Mouse (Mus musculus): Measurements from ENCODE around the gene Cyp1a2.

Cyp1a2 gene

GRCm38 (mm10) chr9:57644944-57645893, 38.3 kb downstream of the Cyp1a2 start:
- DNase-seq, result peak; percentile 91

GRCm38 (mm10) chr9:57644442-57644943, 39.0 kb downstream of the Cyp1a2 start:
- no peak for DNase-seq

GRCm38 (mm10) chr9:57643856-57644180, 39.7 kb downstream of the Cyp1a2 start:
- DNase-seq, result no peak

GRCm38 (mm10) chr9:57643169-57643855, 40.2 kb downstream of the Cyp1a2 start:
- DNase-seq, result no peak

- DNase-seq, result no peak
Observed at GRCm38 (mm10) chr9:57641775-57642550, 41.5 kb downstream of the Cyp1a2 start.

- DNase-seq, result no peak
Observed at GRCm38 (mm10) chr9:57641022-57641421, 42.5 kb downstream of the Cyp1a2 start.

- no peak for DNase-seq
Observed at GRCm38 (mm10) chr9:57640384-57640783, 43.1 kb downstream of the Cyp1a2 start.

- no peak for DNase-seq
Observed at GRCm38 (mm10) chr9:57639661-57640328, 43.7 kb downstream of the Cyp1a2 start.

GRCm38 (mm10) chr9:57638651-57639459, 44.6 kb downstream of the Cyp1a2 start:
- no peak for DNase-seq

- DNase-seq, result no peak
Observed at GRCm38 (mm10) chr9:57637741-57638322, 45.7 kb downstream of the Cyp1a2 start.

GRCm38 (mm10) chr9:57637272-57637671, 46.2 kb downstream of the Cyp1a2 start:
- no peak for DNase-seq

- no peak for DNase-seq
Observed at GRCm38 (mm10) chr9:57633481-57634024, 50.0 kb downstream of the Cyp1a2 start.

GRCm38 (mm10) chr9:57629118-57629874, 54.2 kb downstream of the Cyp1a2 start:
- peak; percentile 79 for DNase-seq

- DNase-seq, result no peak
Observed at GRCm38 (mm10) chr9:57628717-57629116, 54.8 kb downstream of the Cyp1a2 start.

GRCm38 (mm10) chr9:57627892-57628291, 55.6 kb downstream of the Cyp1a2 start:
- DNase-seq, result no peak

GRCm38 (mm10) chr9:57627191-57627590, 56.3 kb downstream of the Cyp1a2 start:
- no peak for DNase-seq

All from cerebellum, adult 8-10 months (tissue).